Mouse (Mus musculus) T-helper 17 cell (primary cell): ENCODE data around the gene H2-Q6.
"Not testable (repeated sequence)": the region's sequence is repeated elsewhere in the genome, so short reads cannot be mapped to it uniquely, and the experiment has no call there.

ENCODE experiments used
- in situ Hi-C, 2 experiments: fragments of 300-600 bp; cut with MboI, MseI; formaldehyde crosslinking; loops; 1 replicate in 1 of 2; 2 replicates in 1 of 2; pipeline ENCODE4 v1.15.1; 2025; ENCODE audit warnings: high pct_unique_total_duplicates in 2 of 2

Gene H2-Q6

GRCm38 (mm10) chr17:35430671-35431070 is 6.0 kb downstream of the H2-Q6 start:
- in situ Hi-C loops, result loop anchor here in 1 of 2 experiments (5.0 kb wide), 1 partner anchor 133 kb away; no protein-coding TSS in a partner anchor

GRCm38 (mm10) chr17:35432167-35432566 is 7.5 kb downstream of the H2-Q6 start:
- in situ Hi-C loops, result loop anchor here in 1 of 2 experiments (5.0 kb wide), 1 partner anchor 135 kb away; no protein-coding TSS in a partner anchor

GRCm38 (mm10) chr17:35434836-35435235 is 10.2 kb downstream of the H2-Q6 start:
- in situ Hi-C loops, result loop anchor here in 1 of 2 experiments (5.0 kb wide), 1 partner anchor 138 kb away; no protein-coding TSS in a partner anchor

GRCm38 (mm10) chr17:35435577-35435976 is 10.9 kb downstream of the H2-Q6 start:
- in situ Hi-C loops, result not testable (repeated sequence)

- in situ Hi-C loops, result not testable (repeated sequence)
These were observed 12.8 kb downstream of the H2-Q6 start for GRCm38 (mm10) chr17:35437386-35437936.

- in situ Hi-C loops, result not testable (repeated sequence)
These were observed 13.7 kb downstream of the H2-Q6 start for GRCm38 (mm10) chr17:35438395-35438794.

- in situ Hi-C loops, result not testable (repeated sequence)
These were observed 14.2 kb downstream of the H2-Q6 start, which contains the start of gene H2-Q7 for GRCm38 (mm10) chr17:35438885-35439284. TSS of gene H2-Q7 (plus strand) at chr17:35439155.

GRCm38 (mm10) chr17:35439295-35439747 is 14.7 kb downstream of the H2-Q6 start:
- in situ Hi-C loops, result not testable (repeated sequence)

- in situ Hi-C loops, result loop anchor here (5.0 kb wide), 1 partner anchor 43 kb away; no protein-coding TSS in a partner anchor
These were observed 15.4 kb downstream of the H2-Q6 start for GRCm38 (mm10) chr17:35439925-35440645.

GRCm38 (mm10) chr17:35442376-35442775 is 17.7 kb downstream of the H2-Q6 start:
- in situ Hi-C loops, result loop anchor here (5.0 kb wide), 1 partner anchor 45 kb away; no protein-coding TSS in a partner anchor

GRCm38 (mm10) chr17:35444510-35444909 is 19.9 kb downstream of the H2-Q6 start:
- in situ Hi-C loops, result loop anchor here (5.0 kb wide), 1 partner anchor 47 kb away; no protein-coding TSS in a partner anchor

- in situ Hi-C loops, result loop anchor here (5.0 to 10.0 kb wide), 3 partner anchors 36 to 1473 kb away; partner anchors contain the start of gene H2-Q6 (in 1 of the 2)
These were observed 33.6 kb downstream of the H2-Q6 start for GRCm38 (mm10) chr17:35458247-35458646.

GRCm38 (mm10) chr17:35460513-35461341 is 36.1 kb downstream of the H2-Q6 start:
- in situ Hi-C loops, result loop anchor here in 1 of 2 experiments (10.0 kb wide), 1 partner anchor 46 kb away; no protein-coding TSS in a partner anchor

- in situ Hi-C loops, result loop anchor here in 1 of 2 experiments (10.0 kb wide), 1 partner anchor 51 kb away; no protein-coding TSS in a partner anchor
These were observed 41.0 kb downstream of the H2-Q6 start for GRCm38 (mm10) chr17:35465651-35466050.

- in situ Hi-C loops, result loop anchor here in 1 of 2 experiments (10.0 kb wide), 1 partner anchor 54 kb away; no protein-coding TSS in a partner anchor
These were observed 44.3 kb downstream of the H2-Q6 start for GRCm38 (mm10) chr17:35468936-35469335.

GRCm38 (mm10) chr17:35469842-35470751 is 45.4 kb downstream of the H2-Q6 start, which contains the start of gene H2-Q10:
TSS of gene H2-Q10 (plus strand) at chr17:35470089.
- in situ Hi-C loops, result loop anchor here (5.0 to 10.0 kb wide), 3 partner anchors 55 to 1473 kb away; no protein-coding TSS in a partner anchor
